Mouse (Mus musculus): ENCODE results near the gene S100pbp.
"Not testable (repeated sequence)": the region's sequence is repeated elsewhere in the genome, so short reads cannot be mapped to it uniquely, and the experiment has no call there.

The S100pbp gene

DNA sequence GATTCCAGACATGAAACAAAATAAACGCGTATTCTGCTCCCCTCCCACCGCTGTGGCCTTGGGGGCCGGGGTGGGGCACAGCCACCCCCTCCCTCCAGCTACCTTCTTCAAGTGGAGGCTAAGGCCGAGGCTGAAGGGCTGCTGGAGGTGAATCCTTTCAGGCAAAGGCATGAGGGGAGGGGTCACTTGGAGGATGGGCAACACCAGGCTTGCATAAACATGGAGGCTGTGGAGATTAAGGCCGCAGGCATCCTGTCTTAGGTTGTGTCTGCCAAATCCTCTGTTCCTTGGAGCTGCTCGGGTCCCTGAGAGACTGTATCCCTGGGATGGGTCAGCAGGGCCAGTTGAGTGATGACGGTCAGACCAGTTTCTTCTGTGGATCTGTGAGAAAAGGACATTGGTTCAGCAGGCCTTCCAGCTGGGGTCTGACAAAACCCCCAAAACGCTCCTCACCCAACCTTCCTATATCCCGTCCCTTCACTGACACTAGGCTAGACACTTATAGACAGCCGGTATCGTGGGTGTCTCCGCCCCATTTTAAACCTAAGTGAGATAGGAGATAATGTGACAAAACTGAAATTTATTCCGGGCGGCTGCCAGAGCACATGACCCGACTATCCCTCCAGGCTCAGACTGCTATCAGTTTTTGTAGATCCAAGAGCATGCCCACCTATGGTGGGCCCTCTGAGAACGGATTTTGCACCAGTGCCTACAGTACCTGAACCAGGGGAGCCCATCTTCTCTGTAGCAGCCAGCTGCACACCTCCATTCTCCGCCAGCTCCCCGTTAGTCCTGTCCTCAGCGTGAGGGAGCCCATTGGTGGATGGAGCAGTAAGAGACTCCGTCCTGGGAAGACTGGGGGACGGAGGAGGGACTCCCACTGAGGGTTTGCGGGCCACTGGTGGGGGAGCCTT, 31.8 kb upstream of the S100pbp start:
- no peak for DNase-seq (ENCODE audit: low spot score in 2 of 2)

DNA sequence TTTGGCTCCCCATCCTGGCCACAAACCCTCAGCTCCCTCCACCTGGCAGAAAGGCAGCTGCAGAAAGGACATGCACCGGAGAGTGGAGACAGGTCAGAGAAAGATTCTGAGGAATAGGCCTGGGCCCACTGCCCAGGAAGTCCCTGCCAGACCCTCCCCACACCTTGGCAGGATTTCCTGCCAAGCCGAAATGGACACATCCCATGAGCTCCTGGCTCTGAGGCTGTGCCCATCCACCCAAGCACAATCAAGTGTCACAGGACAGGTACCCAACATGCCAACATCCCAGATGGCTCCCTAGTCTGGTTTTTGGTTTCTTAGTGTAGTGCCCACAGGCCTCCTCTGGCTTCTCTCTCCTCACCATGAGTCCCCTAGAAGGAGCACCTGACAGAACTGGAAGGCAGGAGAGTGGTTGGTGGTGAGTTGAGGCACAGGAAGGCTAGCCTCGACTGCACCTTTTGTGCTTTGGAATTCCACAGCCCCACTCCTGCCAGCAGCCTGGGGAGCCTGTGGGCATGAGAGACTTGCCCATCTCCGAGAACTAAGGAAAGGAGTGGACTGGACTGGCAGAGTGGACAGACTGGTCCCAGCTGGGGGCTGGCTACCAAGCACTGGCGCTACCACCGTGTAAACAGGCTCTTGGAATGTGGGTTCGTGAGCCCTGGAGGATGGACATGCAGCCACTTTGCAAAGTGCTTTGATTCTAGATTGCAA, 31.0 kb upstream of the S100pbp start:
- DNase-seq (ENCODE audit: low spot score in 2 of 2): no peak

DNA sequence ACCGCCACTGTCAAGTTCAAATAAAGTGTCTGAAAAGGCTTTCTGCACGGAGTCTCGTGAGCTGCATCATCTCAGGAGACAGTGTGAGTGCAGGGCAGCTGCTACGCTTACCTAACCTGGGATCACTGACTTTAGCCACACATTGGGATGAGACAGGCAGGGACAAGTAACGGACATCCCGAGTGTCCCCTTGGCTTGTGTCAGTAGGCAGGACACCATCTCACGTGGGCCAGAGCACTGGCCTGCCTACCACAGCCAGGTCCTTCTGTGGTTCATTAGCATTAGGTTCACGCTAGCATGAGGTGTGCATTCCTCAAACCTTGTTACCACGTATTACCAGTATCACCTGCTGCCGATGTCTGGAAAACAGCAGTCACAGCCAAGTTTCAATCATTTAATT, 29.7 kb upstream of the S100pbp start:
- DNase-seq (ENCODE audit: low spot score in 2 of 2): no peak

DNA sequence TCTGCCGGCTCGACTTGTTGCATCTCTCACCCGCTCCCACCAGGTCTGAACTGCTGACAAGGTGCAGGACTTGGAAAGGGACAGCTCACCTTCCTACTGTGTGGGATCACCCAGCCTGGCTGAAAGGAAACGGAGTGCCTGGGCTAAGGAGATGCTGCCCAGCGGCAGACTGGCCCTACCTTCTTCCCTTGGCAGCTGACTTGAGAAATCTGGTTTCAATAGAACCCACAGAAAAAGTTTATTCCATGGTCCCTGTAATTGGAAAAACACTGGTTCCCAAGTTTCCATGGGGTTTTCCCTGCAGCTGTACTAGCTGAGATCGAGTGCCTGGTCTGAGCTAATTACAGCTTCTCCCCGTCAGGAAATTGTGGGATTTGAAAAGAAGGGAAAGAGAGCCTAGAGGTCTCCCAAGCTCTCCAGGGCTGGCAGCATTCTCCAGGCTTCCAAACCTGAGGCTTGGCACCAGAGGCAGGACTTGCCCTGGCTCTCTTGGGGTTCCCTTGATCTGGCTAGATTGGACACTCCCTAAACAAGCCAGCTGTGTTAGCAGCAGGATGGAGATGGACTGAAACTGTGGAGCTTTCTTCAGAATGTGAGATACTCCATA, 29.1 kb upstream of the S100pbp start:
- DNase-seq (ENCODE audit: low spot score in 2 of 2): no peak

DNA sequence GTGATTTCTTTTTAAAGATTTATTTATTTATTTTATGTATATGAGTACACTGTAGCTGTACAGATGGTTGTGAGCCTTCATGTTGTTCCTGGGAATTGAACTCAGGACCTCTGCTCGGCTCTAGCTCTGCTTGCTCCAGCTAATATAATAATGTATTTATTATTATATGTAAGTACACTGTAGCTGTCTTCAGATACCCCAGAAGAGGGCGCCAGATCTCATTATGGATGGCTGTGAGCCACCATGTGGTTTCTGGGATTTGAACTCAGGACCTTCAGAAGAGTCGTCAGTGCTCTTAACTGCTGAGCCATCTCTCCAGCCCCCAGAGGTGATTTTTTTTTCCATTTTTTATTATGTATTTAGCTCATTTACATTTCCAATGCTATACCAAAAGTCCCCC, 23.0 kb upstream of the S100pbp start:
- DNase-seq (ENCODE audit: low spot score in 2 of 2): not testable (repeated sequence)

DNA sequence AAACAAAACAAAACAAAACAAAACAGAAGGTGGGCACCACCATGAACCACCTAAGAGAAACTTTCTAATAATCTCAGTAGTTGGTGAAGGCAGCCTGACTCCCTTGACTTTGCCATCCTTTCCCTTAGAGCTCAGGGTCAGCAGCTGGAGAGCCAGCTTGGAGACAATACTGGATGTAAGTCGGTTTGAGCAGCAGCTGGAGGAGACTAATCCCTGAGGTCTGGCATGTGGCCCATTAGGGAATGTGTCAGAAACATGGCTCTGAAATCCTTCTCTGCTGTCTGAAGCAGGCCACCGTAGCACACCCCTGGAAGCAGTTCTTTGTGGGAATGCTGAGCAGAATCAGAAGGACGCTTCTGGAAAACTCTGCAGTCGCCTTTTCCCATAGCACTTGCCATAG, 21.9 kb upstream of the S100pbp start:
- DNase-seq (ENCODE audit: low spot score in 2 of 2): peak in 1 of 2 experiments; percentile 64

DNA sequence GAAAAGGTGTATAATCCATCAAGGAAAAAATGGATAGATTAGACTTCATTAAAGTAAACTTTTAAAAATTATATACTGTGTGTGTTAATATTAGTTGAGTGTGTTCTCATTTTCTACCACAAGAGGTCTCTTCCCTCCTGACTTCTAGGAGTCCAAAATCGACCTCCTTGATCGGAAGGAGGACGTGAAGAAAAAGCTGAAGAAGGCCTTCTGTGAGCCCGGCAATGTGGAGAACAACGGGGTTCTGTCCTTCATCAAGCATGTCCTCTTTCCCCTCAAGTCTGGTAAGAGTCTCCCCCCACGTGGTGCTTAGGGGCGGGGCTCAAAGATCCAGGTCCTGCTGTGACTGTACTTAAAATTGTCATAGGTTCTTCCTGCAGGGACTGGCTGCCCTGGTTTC, 20.0 kb upstream of the S100pbp start:
- DNase-seq (ENCODE audit: low spot score in 2 of 2): no peak

DNA sequence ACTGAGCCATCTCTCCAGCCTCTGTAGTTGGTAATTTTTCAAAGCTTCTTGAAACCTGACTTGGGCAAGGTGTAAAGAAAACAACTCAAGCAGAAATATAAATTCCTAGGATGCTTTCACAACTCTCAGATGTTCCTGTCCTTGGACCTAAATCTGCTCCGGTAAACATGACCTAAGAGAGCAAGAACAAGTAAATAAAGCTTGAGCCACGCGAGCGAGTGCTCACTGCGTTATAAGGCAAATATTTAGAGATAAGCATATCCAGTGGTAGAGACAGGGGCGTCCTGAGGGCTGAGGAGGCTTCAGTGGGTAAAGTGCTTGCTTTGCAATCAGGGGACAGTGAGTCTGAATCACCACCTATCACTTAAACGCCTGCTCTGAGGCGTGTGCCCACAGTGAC, 17.3 kb upstream of the S100pbp start:
- no peak for DNase-seq (ENCODE audit: low spot score in 2 of 2)

DNA sequence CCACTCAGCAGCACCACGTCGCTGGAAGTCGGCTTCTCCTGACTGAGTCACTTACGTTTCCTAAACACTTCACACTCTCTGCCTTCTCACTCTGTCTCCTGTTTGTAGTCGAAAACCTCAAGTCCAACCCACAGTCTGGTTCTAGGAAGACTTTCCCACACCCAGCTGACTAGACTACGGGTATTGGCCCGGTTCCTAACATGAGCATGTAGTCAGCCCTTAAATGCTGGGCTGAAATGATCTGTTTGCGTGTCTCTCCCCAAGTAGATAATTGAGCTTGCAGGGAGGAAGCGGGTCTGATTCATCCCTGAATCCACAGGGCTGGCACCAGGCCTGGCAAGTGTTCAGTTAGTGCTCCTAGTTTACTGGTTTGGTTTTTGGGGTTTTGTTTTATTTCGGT, 15.1 kb upstream of the S100pbp start:
- no peak for DNase-seq (ENCODE audit: low spot score in 2 of 2)

DNA sequence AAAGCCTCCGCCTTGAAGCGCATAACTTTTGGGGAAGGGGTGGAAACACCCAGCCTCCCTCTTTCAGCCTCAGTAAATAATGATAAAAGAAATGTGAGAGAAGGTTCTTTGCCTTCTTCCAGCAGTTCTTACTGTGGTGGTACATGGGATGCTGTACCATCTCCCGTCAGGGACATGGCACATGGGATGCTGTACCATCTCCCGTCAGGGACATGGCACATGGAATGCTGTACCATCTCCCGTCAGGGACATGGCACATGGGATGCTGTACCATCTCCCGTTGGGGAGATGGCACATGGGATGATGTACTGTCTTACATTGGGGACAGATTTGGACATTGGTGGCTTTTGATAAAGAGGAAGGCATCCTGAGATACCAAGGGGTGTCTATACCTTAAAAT, 8.0 kb upstream of the S100pbp start:
- no peak for DNase-seq (ENCODE audit: low spot score in 2 of 2)

DNA sequence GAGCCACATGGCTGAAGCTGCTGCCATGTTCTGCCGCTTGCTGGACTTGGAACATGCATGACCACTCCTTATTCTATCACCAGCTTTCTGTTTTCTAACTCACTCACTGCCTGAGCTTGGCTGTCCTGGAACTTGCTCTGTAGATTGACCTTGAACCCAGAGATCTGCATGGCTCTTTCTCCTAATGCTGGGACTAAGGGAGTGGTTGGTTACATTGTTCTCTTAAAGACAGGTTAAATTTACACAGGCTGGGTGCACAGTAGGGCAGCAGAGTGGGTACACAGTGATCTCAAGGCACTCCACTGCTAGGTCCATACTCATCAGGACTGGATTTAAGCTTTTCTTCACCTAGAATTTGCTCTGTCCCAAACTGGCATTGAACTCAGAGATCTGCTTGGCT, 4.8 kb upstream of the S100pbp start:
- no peak for DNase-seq (ENCODE audit: low spot score in 2 of 2)

DNA sequence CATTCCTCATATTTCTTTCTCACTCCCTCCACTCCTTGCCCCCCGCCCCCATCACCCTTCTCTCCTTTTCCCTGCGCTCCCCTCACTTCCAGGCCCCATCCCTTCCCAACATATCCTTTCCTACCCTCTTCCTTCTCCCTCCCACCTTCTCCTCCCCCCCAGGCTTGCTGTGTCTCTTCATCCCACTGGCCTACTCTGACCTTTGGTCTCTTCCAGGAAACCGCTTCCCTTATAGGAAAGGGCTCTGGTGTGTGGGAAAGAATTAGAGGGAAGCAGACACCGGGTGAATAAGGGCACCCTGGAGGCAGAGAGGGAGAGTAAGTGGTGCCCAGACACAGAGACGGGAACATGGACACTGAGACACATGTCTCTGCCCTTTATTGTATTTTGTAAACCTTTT, 2.2 kb upstream of the S100pbp start:
- DNase-seq (ENCODE audit: low spot score in 2 of 2): peak in 1 of 2 experiments; percentile 22

DNA sequence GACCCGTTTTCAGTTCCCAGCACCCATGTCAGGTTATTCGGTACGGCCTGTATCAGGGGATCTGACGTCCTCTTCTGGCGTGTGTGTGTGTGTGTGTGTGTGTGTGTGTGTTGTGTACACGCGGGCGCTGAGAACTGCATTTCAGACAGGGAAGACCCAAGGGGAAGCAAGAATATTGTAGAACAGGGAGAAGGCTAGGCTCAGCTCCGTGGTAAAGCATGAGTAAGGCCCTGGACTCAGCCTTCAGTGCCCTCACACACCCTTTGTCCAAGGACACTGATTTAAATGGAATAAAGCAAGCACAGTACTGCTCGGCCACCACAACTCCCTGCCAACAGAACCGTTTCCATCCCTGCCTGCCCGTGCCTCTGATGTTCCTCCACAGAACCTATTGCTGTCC, 1.0 kb upstream of the S100pbp start:
- DNase-seq (ENCODE audit: low spot score in 2 of 2): peak in 1 of 2 experiments; percentile 55

DNA sequence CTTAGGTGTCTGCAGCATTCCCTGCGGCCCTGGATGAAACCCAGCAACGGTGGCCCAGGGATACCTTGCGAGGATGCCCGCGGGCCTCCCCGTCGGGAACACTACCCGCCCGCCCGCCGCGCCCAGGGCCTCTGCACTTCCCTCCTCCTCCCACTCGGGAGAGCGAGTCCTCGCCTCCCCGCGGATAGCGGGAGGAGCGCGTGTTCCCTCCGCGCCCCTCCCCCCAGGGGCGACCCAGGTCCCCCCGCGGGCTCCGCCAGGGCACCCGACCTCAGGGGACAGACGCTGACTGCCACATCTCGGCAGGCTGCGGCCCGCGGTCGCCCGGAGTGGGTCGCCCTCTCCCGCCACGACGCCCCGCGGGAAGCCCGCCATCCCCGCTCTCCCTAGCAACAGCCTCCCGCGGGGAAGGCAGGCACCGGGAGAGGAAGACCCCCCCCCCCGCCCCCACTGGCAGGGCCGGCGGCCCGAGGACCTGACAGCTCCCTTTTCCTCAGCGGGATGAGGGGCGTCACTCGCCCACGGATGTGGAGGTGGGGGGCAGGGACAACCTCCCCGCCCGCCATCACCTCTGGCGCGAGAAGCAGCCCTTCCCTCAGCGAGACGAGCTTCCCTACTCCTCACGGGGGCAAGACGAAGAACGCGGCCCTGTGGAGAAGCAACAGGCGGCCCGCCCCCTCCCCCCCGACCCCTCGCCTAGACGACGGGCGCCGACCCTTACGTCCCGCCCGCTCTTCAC, 555 bp downstream of the S100pbp start:
- peak; percentile 63 to 66 for DNase-seq (ENCODE audit: low spot score in 2 of 2)

DNA sequence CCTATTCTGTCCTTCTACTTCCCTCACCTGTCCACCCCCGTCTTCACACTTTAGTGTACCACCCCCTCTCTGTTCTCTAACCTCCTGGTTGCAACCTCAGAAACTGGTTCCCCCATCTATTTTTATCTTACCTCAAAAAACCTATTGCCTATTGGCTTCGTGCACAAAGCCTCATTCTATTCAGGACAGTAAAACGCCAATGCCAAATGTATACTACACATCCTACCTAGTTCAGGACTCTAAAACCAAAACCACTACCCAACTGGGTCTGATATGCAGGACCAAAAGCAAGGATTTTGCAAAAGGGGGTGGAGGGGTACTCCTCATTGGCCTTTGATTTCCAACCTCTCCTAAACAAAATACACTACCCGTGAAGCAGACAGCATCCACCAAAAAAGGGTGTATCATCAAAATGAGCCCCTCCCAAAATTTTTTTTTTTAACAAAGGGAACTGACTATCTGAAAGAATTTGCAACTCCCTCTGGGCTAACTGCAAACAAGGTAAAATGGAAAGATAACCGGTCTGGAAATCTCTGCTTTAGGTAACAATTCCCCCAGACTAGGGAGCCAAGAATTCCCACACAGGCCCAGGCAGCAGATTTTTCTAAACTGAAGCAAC, 1.4 kb downstream of the S100pbp start:
- no peak for DNase-seq (ENCODE audit: low spot score in 2 of 2)

DNA sequence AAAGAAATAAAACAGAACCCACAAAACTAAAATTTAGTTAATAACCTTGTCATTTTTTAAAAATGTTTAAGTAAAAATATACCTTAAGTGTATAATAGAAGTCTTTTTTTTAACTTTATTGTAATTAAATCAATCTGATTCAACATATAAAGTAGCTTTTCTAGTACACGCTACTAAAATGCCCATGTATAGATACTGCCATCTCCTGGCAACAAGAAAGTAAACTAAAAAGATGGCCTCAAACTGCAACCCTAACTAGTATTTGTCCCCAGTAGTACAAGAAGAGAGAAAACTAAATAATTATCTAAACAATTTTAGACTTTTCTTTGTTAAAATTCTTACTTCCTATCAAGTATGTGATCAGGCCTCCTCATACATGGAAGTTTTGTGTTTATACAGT, 10.0 kb downstream of the S100pbp start:
- DNase-seq (ENCODE audit: low spot score in 2 of 2): no peak

DNA sequence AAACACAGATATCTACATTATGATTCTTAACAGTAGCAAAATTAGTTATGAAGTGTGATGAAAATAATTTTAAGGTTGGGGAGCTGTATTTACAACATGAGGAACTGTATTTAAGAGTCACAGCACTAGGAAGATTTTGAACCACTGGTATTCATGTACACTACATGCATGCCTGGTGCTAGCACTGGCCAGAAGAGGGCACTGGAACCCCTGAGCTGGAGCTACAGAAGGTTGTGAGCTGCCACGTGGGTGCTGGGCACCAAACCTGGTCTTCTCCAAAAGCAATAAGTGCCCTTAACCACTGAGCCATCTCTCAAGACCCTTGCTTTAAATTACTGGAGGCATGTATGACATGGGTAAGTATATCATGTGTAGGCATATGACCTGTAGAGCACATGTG, 17.0 kb downstream of the S100pbp start:
- DNase-seq (ENCODE audit: low spot score in 2 of 2): no peak

DNA sequence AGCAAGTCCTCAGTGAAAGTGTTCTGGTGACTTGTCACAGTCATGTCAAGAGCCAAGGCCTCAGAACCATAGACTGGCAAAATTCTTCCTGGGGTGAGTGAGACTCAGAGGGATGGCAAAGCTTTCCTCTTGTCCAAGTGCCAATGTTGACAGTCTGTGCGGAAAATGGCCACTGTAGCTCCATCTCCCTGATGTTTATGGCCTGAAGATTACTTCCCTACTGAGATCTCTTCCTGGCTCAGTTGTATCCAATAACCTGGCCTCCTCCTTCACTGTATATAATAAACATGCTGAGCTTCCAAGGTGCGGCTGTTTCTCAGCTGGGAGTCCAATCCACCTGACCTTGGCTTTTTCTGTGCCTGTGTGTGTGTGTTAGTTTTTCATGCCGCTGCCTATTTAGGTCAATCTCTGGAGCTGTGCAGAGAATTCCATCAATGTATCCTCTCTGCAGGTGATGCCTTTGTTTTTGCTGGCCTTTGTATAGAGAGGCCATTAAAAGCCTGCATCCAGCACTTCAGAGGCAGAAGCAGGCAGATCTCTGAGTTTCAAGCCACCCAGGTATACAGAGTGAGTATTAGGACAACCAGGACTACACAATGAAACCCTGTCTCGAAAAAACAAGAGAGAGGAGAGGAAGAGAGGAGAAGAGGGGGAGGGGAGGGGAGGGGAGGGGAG, 27.8 kb downstream of the S100pbp start:
- DNase-seq (ENCODE audit: low spot score in 2 of 2): no peak

DNA sequence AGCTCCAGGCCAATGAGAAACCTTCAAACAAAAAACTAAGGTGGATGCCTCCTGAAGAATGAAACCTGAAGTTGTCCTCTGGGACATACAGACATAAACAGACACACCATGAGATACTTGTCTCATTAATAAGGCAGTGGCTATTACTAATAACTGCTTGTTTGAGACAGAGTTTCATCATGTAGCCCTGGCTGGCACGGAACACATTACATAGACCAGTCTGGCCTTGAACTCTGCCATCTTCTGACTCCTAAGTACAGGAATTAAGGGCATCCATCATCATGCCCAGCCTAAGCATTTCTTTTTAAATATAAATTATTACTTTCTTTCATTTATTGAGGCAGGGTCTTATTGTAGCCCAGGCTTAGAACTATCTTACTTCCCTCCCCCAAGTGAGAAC, 28.5 kb downstream of the S100pbp start:
- DNase-seq (ENCODE audit: low spot score in 2 of 2): no peak

DNA sequence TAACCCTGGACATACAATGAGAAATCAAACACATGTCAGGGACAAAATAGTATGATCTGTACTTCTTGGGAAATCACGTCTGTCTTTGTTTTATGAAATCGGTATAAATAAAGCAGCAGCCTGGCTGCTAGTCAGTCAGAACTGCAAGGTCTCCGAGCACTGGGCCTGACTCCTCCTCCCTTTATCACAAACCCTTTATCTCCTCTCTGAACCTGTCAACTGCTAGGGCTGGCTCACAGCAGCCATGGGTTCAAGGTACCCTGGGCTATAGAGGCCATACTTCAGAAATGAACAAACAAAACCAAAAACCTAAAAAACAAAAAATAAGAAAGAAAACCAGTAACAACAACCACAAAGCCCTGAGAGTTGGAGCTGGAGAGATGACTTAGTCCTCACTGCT, 31.0 kb downstream of the S100pbp start:
- no peak for DNase-seq (ENCODE audit: low spot score in 2 of 2)

DNA sequence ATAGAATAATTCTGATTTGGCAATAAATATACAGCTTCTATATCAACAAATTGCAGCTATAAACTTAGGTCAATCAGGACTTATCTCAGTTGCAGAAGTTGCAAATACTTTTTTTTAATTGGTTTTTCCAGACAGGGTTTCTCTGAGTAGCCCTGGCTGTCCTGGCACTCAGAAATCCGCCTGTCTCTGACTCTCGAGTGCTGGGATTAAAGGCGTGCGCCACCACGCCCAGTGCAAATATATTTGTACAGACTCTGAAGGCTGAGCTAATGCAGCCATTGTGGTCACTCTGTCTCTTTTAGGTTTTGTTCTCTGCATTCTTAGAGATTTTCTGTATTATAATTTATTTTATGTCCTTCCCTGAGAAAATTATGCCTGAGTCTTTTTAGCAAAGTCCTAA, 32.0 kb downstream of the S100pbp start:
- DNase-seq (ENCODE audit: low spot score in 2 of 2): no peak
